Mouse (Mus musculus) stomach, postnatal 0 days (tissue): Measurements from ENCODE around the gene Syne4. TPM values are rescaled to one million over a fixed set of nuclear protein-coding genes. Genes with fewer than 3 reads are reported as not detected.
A peak's percentile ranks its signal among the peaks of the same experiment; 100 is the strongest.

Experiments used
- ATAC-seq: fragments of 200-750 bp; cut with Nextera tagmentation; 2 replicates; pipeline ENCODE4 v1.8.0; 2017; ENCODE audit not compliant: low FRiP score, low TSS enrichment
- DNase-seq: peaks from one replicate; pipeline ENCODE4 v3.0.0-alpha.2; 2016; ENCODE audit warnings: low spot score
- H3K27ac ChIP-seq: fragments of 300-500 bp; sonication (generic); replicated peaks from 2 replicates; pipeline ENCODE4 v1.5.1; 2014; ENCODE audit warnings: mild to moderate bottlenecking, control low read depth
- H3K27me3 ChIP-seq: fragments of 300-500 bp; sonication (generic); 2 replicates; pipeline ENCODE4 v1.6.1; 2014; ENCODE audit warnings: low read length; ENCODE audit not compliant: control insufficient read depth, insufficient read depth
- H3K36me3 ChIP-seq: fragments of 300-500 bp; sonication (generic); 2 replicates; pipeline ENCODE4 v1.6.1; 2014; ENCODE audit warnings: low read length, mixed read lengths; ENCODE audit not compliant: control insufficient read depth, insufficient read depth
- H3K4me1 ChIP-seq: fragments of 300-500 bp; sonication (generic); replicated peaks from 2 replicates; pipeline ENCODE4 v1.6.1; 2014; ENCODE audit warnings: antibody characterized with exemption; ENCODE audit not compliant: control insufficient read depth, insufficient read depth
- H3K4me2 ChIP-seq: fragments of 300-500 bp; sonication (generic); replicated peaks from 2 replicates; pipeline ENCODE4 v1.6.1; 2014; ENCODE audit warnings: low read depth, mild to moderate bottlenecking, control low read depth, moderate library complexity
- H3K4me3 ChIP-seq: fragments of 300-500 bp; sonication (generic); 2 replicates; pipeline ENCODE4 v1.5.1; 2014; ENCODE audit warnings: low read depth, low read length, control low read depth
- H3K9ac ChIP-seq: fragments of 300-500 bp; sonication (generic); 2 replicates; pipeline ENCODE4 v1.6.1; 2014; ENCODE audit warnings: mild to moderate bottlenecking, low read length, control low read depth, mixed read lengths
- H3K9me3 ChIP-seq: fragments of 300-500 bp; sonication (generic); 2 replicates; pipeline ENCODE4 v1.6.1; 2016; ENCODE audit warnings: low read length; ENCODE audit not compliant: control insufficient read depth
- CTCF ChIP-seq: IDR thresholded peaks from 2 replicates; pipeline ENCODE4 v1.5.1; 2016; ENCODE audit warnings: antibody characterized with exemption, low read depth, mild to moderate bottlenecking, moderate library complexity
- EP300 ChIP-seq: optimal IDR thresholded peaks from 2 replicates; pipeline ENCODE3; 2016; ENCODE audit warnings: antibody characterized with exemption
- WGBS: fragments of 180-500 bp; shearing (Covaris S2); extraction: QIAGEN DNeasy Blood & Tissue Kit; methylation state at CpG from one replicate; pipeline ENCODE4 v1.1.7; 2014; 5-methylcytosine and 5-hydroxymethylcytosine counted together
- polyA plus RNA-seq: library from polyadenylated mRNA; unstranded; fragments of >200 nt; fragmentation: Nextera tagmentation; extraction: Ambion mirVana; gene quantifications from 2 replicates; pipeline ENCODE4 v1.2.1, GENCODE M21; 2015

The Syne4 gene
- polyA plus RNA-seq, 1 experiment from 2014 or later = 14.2 TPM

GRCm38 (mm10) chr7:30291215-30292131, 23.1 kb upstream of the Syne4 start, which contains the start of gene Clip3:
Gene Clip3 (plus strand): TSS chr7:30291728.
- Histone ChIP-seq H3K4me3 (peak within 1 kb of the TSS; percentile 59), H3K4me2 (peak within 1 kb of the TSS; percentile 65), H3K4me1 (no peaks in the 10 kb centered on the region), H3K9ac (peak within 1 kb of the TSS; percentile 70), H3K27me3 (no peaks in the 10 kb centered on the region), H3K36me3 (no peaks in the 10 kb centered on the region), H3K27ac (peak within 1 kb of the TSS; percentile 45; the same call in 1 of the 2 replicates), H3K9me3 (no peaks in the 10 kb centered on the region)
- DNase-seq (peak; percentile 64), ATAC-seq (peak; percentile 55; the same call in 1 of the 2 replicates)
- whole genome bisulfite sequencing = 6% methylated on average over 35 of the region's 35 CpGs
- TF ChIP-seq CTCF (no peak), EP300 (no peak)

GRCm38 (mm10) chr7:30293795-30294194, 20.8 kb upstream of the Syne4 start:
- Histone ChIP-seq H3K9ac (no peak overlapping the region), H3K36me3 (0 out of 2 replicates have a peak, but pooled peaks cover 2% of the 10 kb centered on the region), H3K4me2 (no peak overlapping the region), H3K9me3 (no peaks in the 10 kb centered on the region), H3K4me3 (no peak overlapping the region), H3K27me3 (no peaks in the 10 kb centered on the region), H3K4me1 (no peaks in the 10 kb centered on the region), H3K27ac (no peak overlapping the region)
- no peak for TF ChIP-seq CTCF
- no peak for TF ChIP-seq EP300
- WGBS = 73% methylated on average over 13 of the region's 13 CpGs
- DNase-seq (no peak), ATAC-seq (no peak)

GRCm38 (mm10) chr7:30294296-30294695, 20.3 kb upstream of the Syne4 start:
- Histone ChIP-seq H3K4me1 (no peaks in the 10 kb centered on the region), H3K9me3 (no peaks in the 10 kb centered on the region), H3K9ac (no peak overlapping the region), H3K4me3 (no peak overlapping the region), H3K36me3 (0 out of 2 replicates have a peak, but pooled peaks cover 2% of the 10 kb centered on the region), H3K4me2 (no peak overlapping the region), H3K27me3 (no peaks in the 10 kb centered on the region), H3K27ac (no peak overlapping the region)
- DNase-seq = no peak
- ATAC-seq = no peak
- 81% methylated on average over 5 of the region's 5 CpGs for WGBS
- TF ChIP-seq EP300 (no peak), CTCF (no peak)

- H3K36me3 ChIP-seq = 0 out of 2 replicates have a peak, but pooled peaks cover 2% of the 10 kb centered on the region
- ATAC-seq (peak; percentile 38; the same call in 1 of the 2 replicates), DNase-seq (no peak)
- no peak overlapping the region for H3K27ac ChIP-seq
- TF ChIP-seq CTCF (no peak), EP300 (no peak)
- 47% methylated on average over 10 of the region's 10 CpGs for WGBS
- no peaks in the 10 kb centered on the region for H3K27me3 ChIP-seq
- no peak overlapping the region for H3K4me3 ChIP-seq
- H3K4me2 ChIP-seq = no peak overlapping the region
- H3K9me3 ChIP-seq = no peaks in the 10 kb centered on the region
- H3K4me1 ChIP-seq = no peaks in the 10 kb centered on the region
- no peak overlapping the region for H3K9ac ChIP-seq
Measured at GRCm38 (mm10) chr7:30295103-30295502, 19.5 kb upstream of the Syne4 start.

- Histone ChIP-seq H3K27ac (no peak overlapping the region), H3K4me1 (no peaks in the 10 kb centered on the region), H3K4me3 (no peak overlapping the region), H3K9me3 (no peaks in the 10 kb centered on the region), H3K4me2 (no peak overlapping the region), H3K27me3 (no peaks in the 10 kb centered on the region), H3K36me3 (0 out of 2 replicates have a peak, but pooled peaks cover 2% of the 10 kb centered on the region), H3K9ac (no peak overlapping the region)
- DNase-seq (no peak), ATAC-seq (no peak)
- TF ChIP-seq EP300 (no peak), CTCF (no peak)
- 94% methylated on average over 15 of the region's 15 CpGs for WGBS
Measured at GRCm38 (mm10) chr7:30296816-30297215, 17.8 kb upstream of the Syne4 start.

GRCm38 (mm10) chr7:30297266-30297665, 17.3 kb upstream of the Syne4 start:
- TF ChIP-seq CTCF (no peak), EP300 (no peak)
- H3K9me3 ChIP-seq = no peaks in the 10 kb centered on the region
- no peak overlapping the region for H3K4me2 ChIP-seq
- no peak overlapping the region for H3K4me3 ChIP-seq
- H3K27ac ChIP-seq = no peak overlapping the region
- H3K9ac ChIP-seq = no peak overlapping the region
- no peaks in the 10 kb centered on the region for H3K4me1 ChIP-seq
- H3K36me3 ChIP-seq = 0 out of 2 replicates have a peak, but pooled peaks cover 2% of the 10 kb centered on the region
- ATAC-seq (no peak), DNase-seq (no peak)
- no peaks in the 10 kb centered on the region for H3K27me3 ChIP-seq
- 78% methylated on average over 16 of the region's 16 CpGs for WGBS
